Mouse (Mus musculus): ENCODE data around the gene Serf1. TPM values are rescaled to one million over a fixed set of nuclear protein-coding genes. Genes with fewer than 3 reads are reported as not detected.

Gene Serf1
- polyA plus RNA-seq, 1 experiment from 2014 or later = 203 TPM

Other genes starting within 250 kb of the Serf1 start
- gene Cartpt, start 206.9 kb upstream of the Serf1 start, polyA plus RNA-seq (2014; fragmentation: Nextera tagmentation; extraction: Ambion mirVana) = 1.8 and 2.0 TPM in 2 replicates
- gene Mccc2, start 92.4 kb upstream of the Serf1 start, polyA plus RNA-seq (2014; fragmentation: Nextera tagmentation; extraction: Ambion mirVana) = 33.0 and 37.7 TPM in 2 replicates
- gene Bdp1, start 3.9 kb upstream of the Serf1 start, polyA plus RNA-seq (2014; fragmentation: Nextera tagmentation; extraction: Ambion mirVana) = 25.7 and 31.2 TPM in 2 replicates
- 79.9 and 91.0 TPM in 2 replicates for gene Smn1, start 16.8 kb downstream of the Serf1 start, polyA plus RNA-seq (2014; fragmentation: Nextera tagmentation; extraction: Ambion mirVana)
- 0.12 and 0.17 TPM in 2 replicates for gene Naip2, start 94.1 kb downstream of the Serf1 start, polyA plus RNA-seq (2014; fragmentation: Nextera tagmentation; extraction: Ambion mirVana)
- gene Naip5, start 138.3 kb downstream of the Serf1 start, polyA plus RNA-seq (2014; fragmentation: Nextera tagmentation; extraction: Ambion mirVana) = 0.16 and 0.27 TPM in 2 replicates
- gene Naip6, start 209.7 kb downstream of the Serf1 start, polyA plus RNA-seq (2014; fragmentation: Nextera tagmentation; extraction: Ambion mirVana) = 0.04 and 0.05 TPM in 2 replicates